Mouse (Mus musculus): ENCODE data around the gene Dlx1.

The Dlx1 gene

DNA sequence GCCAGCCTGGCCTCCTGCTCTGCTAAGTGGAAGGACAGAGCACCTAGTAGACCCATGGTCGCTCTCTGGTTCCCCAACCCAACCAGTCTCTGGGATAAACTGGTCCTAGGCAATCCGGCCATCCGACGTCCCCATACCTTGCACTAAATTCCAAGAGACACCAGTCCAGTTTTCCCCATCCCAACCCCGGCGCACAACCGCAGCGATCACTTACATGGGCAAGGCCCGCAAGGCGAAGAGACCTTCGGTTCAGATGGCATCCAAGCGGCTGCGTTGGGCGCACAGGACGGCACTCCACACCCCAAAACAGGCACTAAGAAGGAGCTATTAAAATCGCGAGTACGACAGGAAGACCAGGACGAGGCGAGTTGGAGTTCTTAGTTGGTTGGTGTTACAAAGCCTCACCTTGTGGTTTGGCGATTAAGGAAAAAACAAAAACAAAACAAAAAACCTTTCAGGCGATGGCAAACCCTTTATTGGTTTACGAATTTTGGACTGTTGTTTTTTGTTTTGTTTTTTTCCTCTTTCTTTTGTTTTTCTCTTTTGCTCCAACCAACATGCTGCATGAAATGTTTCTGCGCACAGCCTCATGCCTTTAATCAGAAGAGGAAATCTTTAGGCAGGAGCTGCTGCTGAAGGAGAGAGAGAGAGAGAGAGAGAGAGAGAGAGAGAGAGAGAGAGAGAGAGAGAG lies 445 bp upstream of the Dlx1 start:
- in situ Hi-C loops (cut with MboI), result no loop called here

DNA sequence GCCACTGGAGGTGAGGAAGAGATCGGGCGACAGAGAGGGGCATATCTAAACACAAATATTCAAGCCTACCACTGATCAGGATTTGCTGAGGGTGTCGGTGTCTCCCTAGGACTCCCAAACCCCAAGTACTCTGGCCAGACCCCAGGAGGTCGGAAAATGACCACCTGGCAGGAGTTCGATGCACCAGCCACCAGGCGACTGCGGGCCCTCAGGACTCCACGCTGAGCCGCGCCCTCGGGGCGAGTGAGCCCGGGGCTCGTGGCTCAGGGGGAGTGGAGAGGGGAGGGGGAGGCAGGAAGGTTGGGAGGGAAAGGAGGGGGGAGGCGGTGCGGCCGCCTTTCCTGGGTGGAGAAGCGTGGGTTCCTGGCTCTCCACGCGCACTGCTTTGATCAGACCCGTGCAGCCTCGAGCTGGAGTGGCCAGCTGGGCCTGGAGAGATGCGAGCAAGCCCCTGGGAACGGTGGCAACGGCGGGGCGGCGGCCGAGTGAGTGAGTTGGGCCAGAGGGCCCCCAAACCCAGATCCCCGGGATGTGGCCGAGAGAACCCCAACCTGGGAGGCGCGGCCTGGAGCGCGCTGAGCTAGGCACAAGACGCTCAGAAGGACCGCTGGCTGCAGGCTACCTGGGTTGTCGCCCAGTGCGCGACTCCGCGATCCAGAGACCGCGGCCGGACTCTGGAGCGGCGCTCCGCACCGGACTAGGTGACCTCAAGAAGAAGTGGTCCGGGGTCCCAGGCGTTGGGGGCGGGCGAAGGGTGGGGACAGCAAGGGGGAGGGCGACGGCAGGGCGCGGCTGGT lies 999 bp downstream of the Dlx1 start:
- in situ Hi-C loops (cut with MboI), result no loop called here

DNA sequence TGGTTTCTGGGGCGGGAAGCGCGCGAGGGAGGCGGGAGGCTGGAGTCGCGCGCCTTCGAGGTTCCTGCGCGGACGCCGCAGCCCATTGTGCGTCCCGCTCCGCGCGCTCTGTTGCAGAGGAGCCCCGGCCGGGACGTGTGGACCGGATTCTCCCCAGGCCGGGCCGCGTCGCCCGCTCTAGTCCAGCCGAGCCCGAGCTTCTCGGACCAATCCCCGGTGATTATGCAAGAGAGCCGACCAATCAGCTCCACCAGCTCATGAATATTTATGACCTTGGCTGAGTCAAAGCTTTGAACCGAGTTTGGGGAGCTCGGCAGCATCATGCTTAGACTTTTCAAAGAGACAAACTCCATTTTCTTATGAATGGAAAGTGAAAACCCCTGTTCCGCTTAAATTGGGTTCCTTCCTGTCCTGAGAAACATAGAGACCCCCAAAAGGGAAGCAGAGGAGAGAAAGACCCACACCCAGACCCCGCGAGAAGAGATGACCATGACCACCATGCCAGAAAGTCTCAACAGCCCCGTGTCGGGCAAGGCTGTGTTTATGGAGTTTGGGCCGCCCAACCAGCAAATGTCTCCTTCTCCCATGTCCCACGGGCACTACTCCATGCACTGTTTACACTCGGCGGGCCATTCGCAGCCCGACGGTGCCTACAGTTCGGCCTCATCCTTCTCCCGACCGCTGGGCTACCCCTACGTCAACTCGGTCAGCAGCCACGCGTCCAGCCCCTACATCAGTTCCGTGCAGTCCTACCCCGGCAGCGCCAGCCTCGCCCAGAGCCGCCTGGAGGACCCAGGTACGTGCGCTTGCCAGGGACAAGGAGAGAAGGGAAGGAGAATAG lies 1.8 kb downstream of the Dlx1 start:
- in situ Hi-C loops (cut with MboI), result no loop called here

DNA sequence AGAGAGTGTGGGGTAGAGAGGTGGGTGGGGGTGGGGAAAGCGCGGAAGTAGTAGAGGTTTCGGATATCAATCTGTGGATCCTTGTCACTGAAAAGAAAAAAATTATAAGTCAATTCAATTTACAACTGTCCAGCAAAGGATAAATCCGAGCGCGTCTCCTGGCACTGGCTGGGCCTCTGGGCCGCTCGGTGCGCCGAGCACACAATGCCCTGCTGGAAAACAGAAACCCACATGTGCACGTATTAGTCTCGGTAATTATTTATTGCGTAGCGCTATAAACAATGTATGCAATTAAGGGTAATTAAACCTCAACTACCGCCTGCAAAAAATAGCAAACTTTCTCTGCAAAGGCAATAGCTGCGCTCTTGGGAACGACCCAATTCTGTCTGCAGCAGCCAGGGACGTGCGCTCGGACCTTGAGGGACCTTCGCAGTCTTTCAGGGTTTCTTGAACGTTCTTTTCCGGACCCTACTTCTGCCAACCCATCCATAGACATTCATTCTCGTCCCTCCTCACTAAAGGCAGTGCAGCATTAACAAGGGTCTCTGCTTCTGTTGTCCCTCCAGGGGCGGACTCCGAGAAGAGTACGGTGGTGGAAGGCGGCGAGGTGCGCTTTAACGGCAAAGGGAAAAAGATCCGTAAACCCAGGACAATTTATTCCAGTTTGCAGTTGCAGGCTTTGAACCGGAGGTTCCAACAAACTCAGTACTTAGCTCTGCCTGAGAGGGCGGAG lies 2.6 kb downstream of the Dlx1 start:
- in situ Hi-C loops (cut with MboI), result no loop called here

DNA sequence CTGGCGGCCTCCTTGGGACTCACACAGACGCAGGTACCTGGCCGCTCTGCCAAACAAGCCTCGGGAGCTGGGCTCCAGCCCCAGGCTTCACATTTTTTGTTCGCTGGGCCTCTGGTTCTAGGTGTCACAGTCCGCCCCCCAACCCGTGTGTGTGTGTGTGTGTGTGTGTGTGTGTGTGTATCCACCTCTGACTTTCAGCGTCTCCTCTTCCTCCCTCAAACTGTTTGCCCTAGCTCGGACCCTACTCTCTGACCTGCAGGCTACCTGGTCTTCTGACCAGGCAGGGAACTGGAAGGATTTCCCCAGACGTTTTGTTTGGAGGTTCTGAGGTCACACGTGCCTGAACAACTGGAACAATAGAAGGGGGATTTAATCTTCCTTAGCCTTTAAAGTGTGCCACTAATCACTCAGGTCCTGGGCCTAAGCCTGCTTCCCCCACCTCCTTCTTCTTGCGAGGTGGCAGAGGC lies 3.2 kb downstream of the Dlx1 start:
- in situ Hi-C loops (cut with MboI), result no loop called here

DNA sequence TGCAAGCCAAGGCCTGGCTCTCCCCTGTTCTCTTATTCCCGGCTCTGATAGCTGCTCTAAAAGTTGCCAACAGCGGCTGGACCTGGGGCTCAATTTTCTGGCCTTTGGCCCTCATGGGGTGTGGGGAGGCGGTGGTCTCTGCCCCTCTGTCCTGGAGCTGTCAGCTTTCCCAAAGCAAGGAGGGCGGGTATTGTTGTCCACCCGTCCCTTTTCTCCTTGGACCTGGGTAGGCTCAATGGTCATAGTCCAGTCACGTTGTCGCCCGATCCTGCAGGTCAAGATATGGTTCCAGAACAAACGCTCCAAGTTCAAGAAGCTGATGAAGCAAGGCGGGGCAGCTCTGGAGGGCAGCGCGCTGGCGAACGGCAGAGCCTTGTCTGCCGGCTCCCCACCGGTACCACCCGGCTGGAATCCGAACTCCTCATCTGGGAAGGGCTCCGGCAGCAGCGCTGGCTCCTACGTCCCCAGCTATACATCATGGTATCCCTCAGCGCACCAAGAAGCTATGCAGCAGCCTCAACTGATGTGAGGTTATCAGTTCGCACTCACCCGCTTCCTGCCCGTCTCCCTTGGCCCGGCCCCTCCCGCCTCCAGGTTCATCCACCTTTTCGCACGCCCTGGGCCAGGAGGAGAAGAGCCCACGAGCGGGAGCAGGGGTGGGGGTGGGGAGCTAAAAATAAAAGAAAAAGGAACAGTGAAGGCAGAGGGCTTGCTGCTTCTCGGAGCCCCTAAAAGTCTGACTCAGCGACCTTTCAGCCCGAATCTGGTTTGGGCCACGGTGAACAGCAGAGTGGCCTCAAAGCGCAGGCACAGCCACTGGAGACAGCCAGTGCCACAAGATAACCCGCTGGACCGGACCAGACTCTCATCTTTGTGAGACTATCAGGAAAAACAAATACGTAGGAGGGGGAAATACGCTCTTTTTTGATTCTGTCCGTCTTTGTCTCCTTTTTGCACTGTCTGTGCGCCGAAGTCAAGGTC lies 4.4 kb downstream of the Dlx1 start:
- in situ Hi-C loops (cut with MboI), result no loop called here

DNA sequence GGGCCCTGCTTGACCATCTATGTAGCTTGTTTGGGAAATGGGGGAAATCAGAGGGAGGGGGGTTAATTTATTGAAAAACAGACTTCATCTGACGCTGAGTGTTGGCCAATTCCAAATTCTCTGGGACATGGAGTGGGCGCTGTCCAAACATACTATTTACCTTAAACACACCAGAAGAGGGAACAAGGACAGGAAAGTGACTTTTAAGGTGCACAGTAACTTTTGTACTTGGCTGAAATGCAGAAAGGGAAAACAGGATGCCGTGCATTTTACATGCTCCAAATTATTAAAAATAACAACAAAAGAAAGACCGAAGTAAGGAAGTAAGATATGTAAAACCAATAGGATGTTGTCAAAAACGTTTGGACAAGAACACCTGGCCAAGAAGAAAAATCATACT lies 5.2 kb downstream of the Dlx1 start:
- in situ Hi-C loops (cut with MboI), result no loop called here

DNA sequence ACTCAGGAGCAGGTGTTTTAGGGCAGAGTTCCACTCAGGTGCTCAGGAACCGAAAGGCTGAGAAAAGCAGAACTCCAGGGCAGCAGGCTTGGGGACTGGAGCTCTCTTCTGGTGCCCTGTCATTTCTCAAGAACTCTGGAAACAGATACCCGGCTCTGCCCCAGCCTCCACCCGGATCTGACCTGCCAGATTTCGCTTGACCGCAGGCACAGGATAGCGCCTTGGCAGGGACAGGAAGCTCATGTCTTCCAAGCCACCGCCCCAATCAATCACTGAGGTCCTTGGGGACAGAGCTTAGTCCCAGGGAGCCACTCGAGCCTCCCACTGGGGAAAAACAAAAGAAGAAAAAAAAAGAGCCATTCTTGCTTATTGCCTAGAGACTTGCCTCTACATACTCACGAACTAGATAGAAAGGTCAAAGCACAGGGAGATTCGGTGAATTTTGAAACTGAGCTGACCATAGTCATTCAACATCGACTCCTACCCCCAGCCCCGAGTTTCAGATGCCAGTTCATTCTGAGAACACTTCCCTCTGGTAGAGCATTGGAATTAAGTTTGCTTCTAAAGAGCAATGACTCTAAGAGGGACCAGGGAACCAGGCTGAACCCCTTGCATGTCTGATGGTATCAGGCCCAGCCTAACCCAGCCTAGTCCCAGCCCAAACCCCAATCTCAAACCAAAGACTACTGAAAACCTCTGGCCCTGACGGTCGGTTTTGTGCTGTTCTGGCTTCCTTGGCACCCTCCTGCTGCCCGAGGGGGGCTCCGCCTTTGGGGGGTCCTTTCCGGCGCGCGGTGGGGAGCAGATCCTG lies 6.5 kb downstream of the Dlx1 start:
- in situ Hi-C loops (cut with MboI), result no loop called here

DNA sequence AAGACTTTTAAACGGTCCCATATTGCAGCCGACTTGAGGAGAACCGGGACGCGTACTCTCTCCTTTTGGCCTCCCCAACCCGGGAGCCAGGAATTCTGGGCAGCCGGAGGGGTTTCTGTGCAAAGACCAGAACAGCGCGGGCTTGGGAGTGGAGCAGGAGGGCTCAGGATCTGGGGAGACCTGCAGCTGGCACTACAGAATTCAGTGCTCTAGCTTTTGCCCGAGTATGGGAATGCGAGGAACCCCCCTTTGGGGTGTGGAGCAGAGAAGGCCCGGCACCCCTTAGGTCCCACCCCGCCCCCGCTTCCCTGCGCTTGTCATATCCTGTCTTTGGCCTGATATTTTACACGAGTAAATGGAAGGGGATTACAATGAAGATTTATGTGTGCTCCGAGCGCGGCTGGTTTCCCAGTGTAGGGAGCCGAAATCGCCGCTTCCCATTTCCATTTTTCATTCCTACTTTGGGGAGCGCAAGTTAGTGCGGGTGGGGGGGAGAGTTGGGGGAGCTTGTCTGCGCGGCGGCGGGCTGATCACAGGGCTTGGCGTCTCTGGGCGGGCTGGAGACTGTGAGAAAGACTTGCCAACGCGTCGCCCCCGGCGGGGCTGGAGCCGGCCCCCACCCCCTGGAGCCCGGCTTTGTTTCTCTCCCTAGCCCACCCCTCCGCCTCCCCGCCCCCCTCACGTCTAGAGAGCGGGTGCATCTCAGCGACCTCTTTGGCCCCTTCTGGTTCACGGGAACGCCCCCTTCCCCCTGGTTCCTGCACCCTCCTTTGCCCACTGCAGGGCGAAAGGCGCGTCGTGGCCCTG lies 12.9 kb downstream of the Dlx1 start:
- in situ Hi-C loops (cut with MboI), result no loop called here

DNA sequence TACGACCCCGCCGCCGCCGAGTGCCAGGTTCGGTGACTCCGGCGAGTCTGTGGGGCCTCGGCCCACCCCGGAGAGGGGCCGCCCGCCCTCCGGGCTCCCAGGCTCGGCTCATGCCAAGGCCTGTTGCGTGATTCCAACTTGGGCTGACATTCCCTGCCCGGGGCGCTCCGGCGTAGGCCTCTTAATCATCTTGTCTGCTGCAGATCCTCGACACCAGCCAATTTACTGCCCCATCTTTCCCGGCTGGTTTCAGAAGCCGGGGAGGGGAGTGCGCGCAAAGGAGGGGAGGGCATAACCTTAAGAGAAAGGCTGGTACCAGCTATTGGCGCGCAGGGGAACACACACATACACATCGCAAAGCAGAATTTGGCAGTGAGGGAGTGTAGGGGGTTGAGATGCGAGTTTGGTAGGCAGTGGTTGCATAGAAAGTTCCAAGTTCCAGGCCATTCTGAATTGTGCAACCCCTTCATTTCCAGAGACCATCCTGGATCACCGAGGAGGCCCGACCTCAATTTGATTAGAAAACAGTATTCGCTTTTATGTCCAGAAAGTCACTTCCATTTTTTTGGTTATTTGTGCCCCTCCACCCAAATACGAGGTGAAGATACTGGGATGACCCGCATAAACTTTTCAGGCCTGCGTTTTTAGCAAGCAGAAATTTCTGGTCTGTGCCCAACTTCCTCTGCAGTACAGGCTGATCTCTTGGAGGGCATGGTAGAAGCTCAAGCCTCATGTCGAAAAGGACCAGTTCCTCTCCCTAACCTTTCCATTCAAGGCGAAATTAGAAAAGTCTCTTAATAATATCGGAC lies 13.7 kb downstream of the Dlx1 start:
- in situ Hi-C loops (cut with MboI), result no loop called here

DNA sequence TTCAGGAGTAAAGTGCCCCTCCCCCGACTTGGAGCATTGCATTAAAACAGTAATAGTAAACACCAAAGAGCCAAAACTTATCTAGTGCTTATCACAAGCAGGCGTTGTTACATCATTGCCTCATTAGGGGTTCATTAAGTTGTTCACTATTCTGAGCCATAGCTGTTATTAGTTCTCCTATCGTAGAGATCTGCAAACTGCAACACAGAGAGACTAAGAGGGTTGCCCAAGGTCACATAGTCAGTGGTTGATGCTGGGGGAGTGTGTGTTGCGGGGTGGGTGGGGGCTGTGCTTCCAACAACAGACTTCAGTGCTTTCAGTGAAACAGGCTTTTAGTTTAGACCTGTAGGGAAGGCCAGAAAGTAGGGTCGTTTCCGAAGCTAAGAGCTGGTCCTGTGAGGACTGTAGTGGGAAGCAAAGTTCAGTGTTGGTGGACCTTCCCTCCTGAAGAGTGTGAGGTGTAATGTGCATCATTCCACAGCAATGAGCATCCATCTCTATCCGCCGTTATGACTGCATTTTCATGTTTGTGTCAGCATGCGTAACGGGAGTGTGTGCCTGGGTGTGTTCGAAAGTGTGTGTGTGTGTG lies 14.4 kb downstream of the Dlx1 start:
- in situ Hi-C loops (cut with MboI), result no loop called here

DNA sequence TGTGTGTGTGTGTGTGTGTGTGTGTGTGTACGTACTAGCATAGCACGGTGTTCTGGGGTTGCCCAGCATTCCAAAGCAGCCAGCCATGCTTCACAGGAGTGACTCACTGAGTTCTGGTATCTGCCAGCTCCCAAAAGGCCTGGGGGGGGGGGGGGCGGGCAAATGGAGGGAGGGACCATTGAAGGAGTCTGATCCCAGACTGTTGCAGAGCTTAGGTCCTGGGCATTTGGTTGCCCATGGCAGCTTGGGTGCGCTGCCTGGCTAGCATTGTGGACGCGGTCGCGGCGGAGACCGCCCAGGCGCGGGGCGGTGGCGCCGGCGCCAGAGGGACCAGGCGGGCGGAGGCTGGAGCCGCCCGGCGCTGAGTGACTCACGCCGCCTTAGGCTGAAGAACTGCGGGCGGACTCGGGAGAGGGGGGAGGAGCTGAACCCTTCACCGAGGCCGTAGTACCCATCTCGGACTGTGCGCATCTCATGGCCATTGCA lies 14.9 kb downstream of the Dlx1 start:
- in situ Hi-C loops (cut with MboI), result no loop called here

DNA sequence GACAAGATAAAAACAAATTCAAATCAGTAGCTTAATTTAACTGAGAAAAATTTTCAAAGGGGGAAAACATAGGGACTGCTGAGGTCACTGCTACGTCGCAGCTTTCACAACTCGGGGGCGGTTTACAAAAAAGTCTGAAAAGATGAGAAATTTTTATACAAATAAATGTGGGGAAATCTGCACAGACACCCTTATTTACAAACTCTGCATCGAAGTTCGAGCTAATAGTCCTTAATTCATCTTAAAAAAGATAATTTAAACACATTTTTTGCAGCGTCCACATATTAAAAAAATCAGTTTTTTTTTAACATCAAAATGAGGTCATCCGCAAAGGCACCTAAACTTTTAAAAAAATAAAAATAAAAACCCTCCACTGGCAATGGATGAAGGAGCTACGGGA lies 15.6 kb downstream of the Dlx1 start:
- in situ Hi-C loops (cut with MboI), result no loop called here

DNA sequence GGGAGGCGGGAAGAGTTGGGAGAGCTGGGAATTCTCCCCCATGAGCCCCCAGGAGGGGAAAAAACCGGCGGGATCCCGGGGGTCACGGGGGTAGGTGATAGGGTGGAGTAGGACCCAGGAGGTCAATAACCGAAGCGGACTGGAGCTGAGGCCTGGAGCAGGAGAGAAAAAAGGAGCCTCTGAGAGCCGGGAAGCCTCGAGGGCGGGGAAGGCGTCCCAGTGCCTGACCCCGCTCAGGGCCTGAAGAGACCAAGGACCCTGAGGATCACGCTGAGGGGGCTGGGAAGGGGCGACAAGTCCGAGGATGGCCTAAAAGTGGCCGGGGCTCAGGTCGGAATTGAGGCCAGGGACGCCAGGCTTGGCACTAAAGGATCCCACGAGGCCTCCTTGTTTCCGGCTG lies 16.0 kb downstream of the Dlx1 start:
- in situ Hi-C loops (cut with MboI), result no loop called here

DNA sequence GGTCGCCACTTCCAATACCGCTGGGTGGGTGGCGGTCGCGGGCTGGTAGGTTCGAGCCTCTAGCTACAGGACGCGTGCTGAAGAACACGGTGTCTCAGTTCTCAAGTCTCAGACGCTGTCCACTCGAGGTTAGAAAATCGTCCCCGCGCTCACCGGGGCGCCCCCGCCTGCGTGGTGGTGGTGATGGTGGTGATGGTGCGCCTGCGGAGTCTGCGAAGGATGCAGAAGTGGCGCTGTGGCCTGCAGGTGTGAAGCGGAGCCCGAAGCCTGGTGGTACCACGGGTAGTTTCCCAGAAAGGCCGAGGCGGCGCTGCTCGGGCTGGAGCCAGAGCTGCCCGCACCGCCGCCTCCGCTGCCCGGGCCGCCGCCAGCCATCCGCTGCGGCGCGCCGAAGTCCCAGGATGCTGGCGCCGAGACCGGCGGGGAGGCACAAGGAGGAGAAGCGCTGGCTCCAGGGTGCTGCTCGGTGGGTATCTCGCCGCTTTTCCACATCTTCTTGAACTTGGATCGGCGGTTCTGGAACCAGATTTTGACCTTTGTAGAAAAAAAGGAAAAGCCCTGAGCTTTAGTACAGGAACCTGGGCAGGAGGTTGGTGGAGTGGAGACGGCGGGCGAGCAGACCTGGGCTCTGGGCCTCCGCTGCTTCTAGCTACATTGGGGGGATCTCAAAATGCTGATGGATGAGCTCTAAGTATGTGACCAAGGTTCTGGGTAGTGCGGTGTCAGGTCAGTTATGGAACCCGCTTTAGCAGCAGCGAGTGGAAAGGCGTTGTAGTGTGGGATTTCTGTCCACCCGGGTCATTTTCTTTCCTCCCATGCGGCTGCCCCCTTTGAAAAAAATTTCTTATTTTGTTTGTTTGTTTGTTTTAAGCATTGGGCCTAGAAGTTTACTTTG lies 16.7 kb downstream of the Dlx1 start:
- in situ Hi-C loops (cut with MboI), result no loop called here

DNA sequence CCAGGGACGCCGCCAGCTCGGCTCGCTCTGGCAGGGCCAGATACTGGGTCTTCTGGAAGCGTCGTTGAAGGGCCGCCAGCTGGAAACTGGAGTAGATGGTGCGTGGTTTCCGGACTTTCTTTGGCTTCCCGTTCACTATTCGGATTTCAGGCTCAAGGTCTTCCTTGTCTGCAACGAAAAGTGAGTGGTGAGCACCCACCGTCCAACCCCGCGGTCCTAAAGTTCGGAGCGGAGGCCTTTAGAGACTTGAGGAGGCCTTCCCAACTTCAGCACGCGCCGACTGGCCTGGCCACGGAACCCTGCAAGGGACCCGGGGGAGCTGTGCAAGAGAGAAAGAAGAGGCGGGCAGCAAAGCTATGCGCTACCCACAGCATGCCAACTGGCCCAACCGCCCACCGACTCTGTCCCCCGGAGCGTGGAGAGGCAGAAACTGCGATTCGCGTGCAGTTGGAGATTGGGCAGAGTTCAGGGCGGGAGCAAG lies 17.5 kb downstream of the Dlx1 start:
- in situ Hi-C loops (cut with MboI), result no loop called here
